21 mouse cellular contexts compared by ENCODE assay signal in the genomic region with DNA sequence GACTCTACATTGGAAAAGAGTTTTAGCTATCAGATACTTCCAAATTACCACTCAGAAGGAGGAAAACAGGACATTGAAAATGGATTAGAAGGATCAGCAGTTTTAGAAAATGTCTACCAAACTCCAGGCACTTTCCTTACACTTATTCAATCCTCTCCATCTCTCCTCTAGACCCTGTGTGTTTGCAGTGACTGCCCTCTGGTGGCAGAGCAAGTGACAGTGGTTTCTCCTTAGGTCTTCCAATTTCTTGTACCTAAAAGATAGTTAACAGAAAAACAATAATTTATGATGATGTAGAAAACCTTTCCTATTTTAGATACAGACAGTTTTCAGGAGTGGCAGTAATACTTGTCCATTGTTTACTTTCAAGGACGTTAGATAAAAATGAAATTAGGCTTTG. TPM values are rescaled to one million over a fixed set of nuclear protein-coding genes. Genes with fewer than 3 reads are reported as not detected.
"Had no signal": no experiment of that assay in that cellular context is flagged by ENCODE, and none has a peak within 500 bp of the region (broad histone marks: within the 10 kb centered on the region; RNA-seq: fewer than 3 reads in every experiment).

No protein-coding gene starts in this region.

RNA-seq across cellular contexts. Expression of gene Unc93a, which starts 44.0 kb away (rescaled TPM):
- total RNA-seq: layer of hippocampus, adult 18-20 months; left cerebral cortex, postnatal 14 days; midbrain, postnatal 0 days had no signal
- polyA plus RNA-seq: kidney, embryonic 16.5 days; limb, embryonic 12.5 days; liver, embryonic 11.5 days; liver, embryonic 14.5 days; liver, postnatal 0 days; lung, embryonic 14.5 days; lung, postnatal 0 days; macrophage; midbrain, embryonic 14.5 days; neural tube, embryonic 12.5 days; neural tube, embryonic 15.5 days; stomach, embryonic 14.5 days had no signal

RNA-seq across cellular contexts. Expression of gene Smok2a, which starts 45.4 kb away (rescaled TPM):
- total RNA-seq: layer of hippocampus, adult 18-20 months; layer of hippocampus, postnatal 14 days; left cerebral cortex, adult 8-10 months; left cerebral cortex, postnatal 14 days; left cerebral cortex, postnatal 4 days; midbrain, postnatal 0 days had no signal
- polyA plus RNA-seq: kidney, embryonic 16.5 days; limb, embryonic 12.5 days; limb, embryonic 15.5 days; liver, embryonic 11.5 days; liver, embryonic 14.5 days; liver, postnatal 0 days; lung, embryonic 14.5 days; lung, postnatal 0 days; macrophage; midbrain, embryonic 14.5 days; midbrain, postnatal 0 days; neural tube, embryonic 12.5 days; neural tube, embryonic 15.5 days; stomach, embryonic 14.5 days; stomach, postnatal 0 days; thymus, adult 2 months had no signal

RNA-seq across cellular contexts. Expression of gene Smok2b, which starts 54.4 kb away (rescaled TPM):
- total RNA-seq: layer of hippocampus, adult 18-20 months; layer of hippocampus, postnatal 14 days; left cerebral cortex, adult 8-10 months; left cerebral cortex, postnatal 14 days; left cerebral cortex, postnatal 4 days; midbrain, postnatal 0 days had no signal
- polyA plus RNA-seq: kidney, embryonic 16.5 days; limb, embryonic 12.5 days; limb, embryonic 15.5 days; liver, embryonic 11.5 days; liver, embryonic 14.5 days; liver, postnatal 0 days; lung, embryonic 14.5 days; lung, postnatal 0 days; macrophage; midbrain, embryonic 14.5 days; midbrain, postnatal 0 days; neural tube, embryonic 12.5 days; neural tube, embryonic 15.5 days; stomach, embryonic 14.5 days; stomach, postnatal 0 days; thymus, adult 2 months had no signal
